Mouse (Mus musculus): ENCODE data around the gene Adtrp.

Adtrp gene

DNA sequence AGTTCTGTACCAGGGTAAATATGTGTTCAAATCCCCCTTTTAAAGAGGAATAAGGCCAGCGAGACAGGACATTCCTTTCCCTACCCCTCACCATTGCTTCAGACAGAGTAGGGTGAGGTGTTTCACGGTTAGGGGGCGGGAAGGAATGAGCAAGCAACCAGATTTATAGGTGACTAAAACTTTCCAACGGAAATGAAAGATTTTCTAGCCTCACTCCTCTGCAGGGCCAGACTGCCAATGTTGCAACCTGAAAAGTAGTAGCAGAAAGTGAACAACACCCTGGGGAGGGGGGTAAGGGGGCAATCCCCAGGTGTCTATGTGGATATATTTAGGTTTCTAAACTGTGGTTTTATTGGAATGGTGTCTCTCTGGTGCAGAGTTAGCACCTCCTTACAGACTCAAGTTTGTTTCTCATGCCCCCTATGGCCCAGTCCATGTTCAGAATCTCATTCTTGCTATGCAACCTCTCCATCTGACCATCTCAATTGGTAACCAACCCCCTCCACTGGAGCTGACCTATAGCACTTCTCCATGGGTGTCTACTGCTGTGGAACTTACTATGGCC is 73.6 kb downstream of the Adtrp start:
- no peak for DNase-seq

DNA sequence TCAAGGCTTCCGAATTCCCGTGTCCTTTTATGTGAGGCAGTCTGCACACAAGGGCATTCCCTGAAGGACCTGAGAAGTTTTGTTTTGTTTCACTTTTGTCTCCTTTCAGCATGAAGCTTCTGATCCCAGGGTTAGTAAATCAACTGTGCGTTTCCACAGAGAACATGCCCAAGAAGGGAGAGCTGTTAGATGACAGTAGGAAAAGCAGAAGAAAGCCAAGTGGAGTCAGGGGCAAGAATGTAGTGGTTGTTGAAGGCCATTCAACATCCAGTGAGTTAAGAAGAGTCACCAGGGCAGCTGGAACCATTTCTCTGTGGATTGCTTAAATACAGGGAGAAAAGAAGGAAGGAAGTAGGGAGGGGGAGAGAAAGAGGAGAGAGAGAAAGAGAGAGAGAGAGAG is 76.4 kb downstream of the Adtrp start:
- no peak for DNase-seq

DNA sequence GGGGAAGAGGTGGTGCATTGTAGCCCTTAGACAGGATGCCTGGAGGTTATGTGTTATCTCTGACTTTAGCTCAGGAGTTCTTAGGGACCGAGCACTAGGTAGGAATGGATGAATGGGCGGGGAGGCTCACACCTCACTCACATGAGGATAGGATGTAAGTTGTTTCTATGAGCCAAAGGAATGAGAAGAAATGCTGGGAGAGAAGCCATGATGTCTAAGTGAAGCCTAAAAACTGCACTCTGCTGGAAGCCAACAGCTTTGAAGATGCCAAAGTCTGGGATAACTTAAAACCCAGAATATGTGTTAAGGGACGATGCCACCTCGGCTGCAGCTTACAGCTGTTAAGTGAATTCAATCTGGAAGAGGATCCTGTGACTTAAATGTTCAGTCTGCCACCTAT is 79.5 kb downstream of the Adtrp start:
- no peak for DNase-seq

- no peak for DNase-seq
Measured at GRCm38 (mm10) chr13:41761986-41762385, 85.5 kb downstream of the Adtrp start.

DNA sequence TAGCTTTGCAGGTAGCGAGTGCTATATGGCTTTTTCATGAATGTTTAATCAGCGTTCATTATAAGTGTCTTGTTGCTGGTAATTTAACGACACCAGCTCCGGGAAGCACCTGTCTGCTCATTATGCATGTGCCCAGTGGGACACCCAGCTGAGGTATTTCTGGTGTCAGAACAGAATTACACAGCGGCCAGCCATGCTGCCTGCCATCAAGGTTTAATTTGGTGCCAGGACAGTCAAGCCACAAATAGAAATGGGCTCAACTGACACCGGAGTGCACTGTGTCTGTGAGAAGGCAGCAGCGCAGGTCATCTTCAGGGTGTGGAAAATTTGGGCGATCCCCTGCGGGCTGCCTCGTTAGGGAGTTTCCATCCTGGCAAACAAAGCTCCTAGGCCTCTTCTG is 87.0 kb downstream of the Adtrp start:
- DNase-seq, result no peak

DNA sequence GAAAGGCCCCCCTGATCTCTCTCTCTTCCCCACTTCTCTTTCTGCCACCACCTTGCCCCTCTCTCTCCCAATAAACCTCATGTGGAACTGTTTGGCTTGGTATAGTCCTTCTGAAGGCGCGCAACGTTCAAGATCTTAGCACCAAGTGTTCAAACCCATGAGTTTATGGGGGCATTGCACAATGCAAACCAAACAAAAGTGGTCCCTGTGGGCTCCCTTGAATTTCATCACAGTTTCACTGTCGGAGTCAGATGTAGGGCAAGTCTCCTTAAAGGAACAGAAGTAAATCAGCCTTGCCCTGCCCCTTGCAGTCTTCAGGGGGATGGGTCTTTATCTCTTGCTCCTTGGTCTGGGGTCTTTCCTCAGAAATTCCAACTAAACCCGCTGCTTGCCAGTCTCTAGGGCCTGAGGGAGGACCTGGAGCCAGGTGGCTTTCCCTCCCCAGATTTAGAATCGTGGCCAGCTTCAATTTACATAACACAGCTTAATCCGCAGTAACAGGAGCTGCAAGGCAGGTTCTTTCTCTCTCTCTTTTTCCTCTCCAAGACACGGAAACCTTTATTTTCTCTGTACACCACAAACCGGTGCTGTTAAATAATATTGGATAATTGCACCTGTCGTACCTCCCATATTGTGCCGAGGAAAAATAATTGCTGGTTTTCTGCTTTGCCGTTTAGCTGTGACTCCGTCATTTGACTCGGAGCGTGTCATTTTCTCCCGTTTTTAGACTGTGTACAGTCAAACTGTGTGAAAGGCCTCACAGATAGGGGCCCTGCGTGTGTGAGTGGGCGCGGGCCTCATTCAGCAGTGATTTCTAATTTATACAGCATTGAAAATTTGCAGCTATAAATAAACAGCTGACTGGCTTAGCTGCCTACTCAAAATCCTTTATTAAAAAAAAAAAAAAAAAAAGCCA is 88.7 kb downstream of the Adtrp start:
- DNase-seq, result no peak

GRCm38 (mm10) chr13:41753114-41753513 is 94.4 kb downstream of the Adtrp start:
- DNase-seq, result no peak

DNA sequence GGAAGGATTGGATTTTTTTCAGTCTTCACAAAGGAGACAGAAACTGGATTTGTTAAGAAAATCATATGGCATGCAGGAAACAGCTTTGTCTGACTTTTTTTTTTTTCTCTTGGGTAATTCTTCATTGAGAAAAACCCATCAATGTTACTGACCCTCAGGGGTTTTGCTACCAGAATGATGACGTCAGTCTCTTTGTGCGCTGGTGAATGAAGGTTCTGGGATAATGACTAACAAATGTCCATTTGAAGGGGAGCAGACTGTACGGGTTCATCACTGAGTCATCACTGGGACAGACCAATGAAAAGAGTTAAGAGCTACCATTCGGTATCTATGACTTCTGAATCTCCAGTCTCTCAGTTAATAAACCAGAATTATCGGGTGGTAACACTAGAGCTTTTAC is 97.0 kb downstream of the Adtrp start:
- DNase-seq, result no peak

- no peak for DNase-seq
Measured at GRCm38 (mm10) chr13:41748866-41749265, 98.6 kb downstream of the Adtrp start.

GRCm38 (mm10) chr13:41747691-41748090 is 99.8 kb downstream of the Adtrp start:
- no peak for DNase-seq

DNA sequence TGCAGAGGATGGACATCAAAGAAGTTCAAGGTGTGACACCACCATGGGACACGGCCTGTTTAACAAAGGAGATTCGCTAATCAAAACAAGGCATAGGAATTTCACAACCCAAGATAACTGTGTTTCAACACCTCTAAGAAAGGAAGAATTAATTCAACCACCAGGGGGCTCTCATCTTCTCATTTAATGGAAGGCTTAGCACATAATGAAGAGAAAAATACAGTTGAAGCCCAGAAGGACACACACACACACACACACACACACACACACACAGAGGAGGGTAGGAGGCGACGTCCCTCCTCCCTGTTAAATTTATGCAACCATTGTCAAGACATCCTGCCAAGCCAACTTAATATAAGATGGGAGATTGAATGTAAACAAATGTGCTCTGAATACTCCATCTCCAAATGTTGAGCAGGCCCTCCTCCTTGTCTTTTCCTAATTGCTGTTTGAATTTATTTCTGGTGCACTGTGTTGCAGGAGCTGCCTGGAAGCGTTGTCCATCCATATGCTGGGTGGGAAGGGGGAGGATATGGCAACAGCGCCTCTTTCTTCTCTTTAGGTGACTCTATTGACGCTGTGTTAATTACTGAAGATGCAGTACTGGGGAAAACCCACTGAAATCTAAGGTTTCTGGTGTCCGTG is 100.4 kb downstream of the Adtrp start:
- peak; percentile 81 for DNase-seq

DNA sequence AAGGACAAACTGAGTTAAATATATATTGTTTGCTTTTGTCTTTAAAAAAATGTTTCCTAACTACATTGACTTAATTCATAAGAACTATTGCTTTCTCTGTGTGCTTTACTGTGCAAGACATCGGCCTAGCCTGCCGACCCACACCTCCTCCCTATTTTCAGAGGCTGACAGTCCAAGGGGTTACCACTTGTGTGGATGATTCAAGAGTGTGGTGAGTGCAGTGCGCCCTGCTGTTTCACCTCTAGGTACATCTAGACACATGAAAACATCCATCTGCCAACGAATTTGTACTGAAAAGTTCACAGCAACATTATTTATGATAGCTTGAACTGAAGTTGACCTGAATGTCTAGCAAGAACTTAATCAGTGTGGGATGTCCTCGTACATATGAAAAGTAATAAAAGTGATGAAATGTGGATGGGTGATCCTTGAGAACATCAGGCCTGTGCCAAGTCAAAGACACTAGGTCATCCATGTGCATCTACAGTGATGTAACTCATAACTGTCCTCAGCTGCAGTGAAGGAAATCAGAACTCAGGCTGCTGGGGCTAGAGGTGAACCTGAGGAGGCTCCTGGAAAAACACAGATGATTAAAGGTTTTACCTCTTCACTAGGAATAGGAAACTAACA is 106.9 kb downstream of the Adtrp start:
- DNase-seq, result no peak

- no peak for DNase-seq
Measured at GRCm38 (mm10) chr13:41737628-41738309, 109.7 kb downstream of the Adtrp start.

- DNase-seq, result no peak
Measured at GRCm38 (mm10) chr13:41729660-41730059, 117.8 kb downstream of the Adtrp start.

DNA sequence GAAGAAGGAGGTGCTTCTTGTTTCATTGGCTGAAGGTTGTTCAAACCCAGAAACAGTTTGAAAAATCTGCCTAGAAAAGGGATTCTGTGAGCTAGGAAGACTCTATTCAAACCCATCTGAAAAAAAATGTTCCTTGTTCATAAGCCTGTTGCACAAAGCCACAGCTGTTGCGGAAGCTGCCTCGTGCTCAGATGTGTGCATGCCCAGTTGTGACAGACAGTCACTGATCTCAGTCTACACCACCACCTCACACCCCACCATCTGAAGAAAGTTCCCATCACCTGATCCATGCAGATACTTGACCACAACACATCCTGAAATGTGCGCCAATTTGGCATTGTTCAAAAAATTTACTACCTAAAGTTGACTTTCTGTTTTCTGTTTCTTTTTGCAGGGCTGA is 119.7 kb downstream of the Adtrp start:
- DNase-seq, result no peak

DNA sequence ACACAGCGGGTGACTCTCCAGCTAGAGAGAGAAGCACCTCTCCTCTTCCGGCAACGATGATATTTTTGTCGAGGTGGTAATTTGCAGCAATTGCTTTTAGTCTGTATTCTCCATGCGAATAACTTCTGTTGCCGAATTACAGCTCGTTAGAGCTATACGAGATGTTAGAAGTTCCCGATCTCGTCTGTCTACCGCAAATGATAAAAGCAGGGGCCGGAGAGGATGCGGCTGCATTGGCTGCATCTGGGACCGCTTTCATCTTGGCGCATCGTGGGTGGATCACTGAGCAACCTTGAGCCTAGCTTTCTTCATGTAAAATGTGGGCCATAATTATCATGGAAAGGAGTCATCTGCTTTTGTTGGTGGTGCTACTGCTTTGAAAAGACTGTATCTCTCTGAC is 128.2 kb downstream of the Adtrp start:
- no peak for DNase-seq

GRCm38 (mm10) chr13:41718051-41718450 is 129.4 kb downstream of the Adtrp start:
- no peak for DNase-seq

Measured in kidney, adult 9 months (tissue).